Mouse (Mus musculus): ENCODE results near the gene Gabpb2.
"Not testable (repeated sequence)": the region's sequence is repeated elsewhere in the genome, so short reads cannot be mapped to it uniquely, and the experiment has no call there.

The Gabpb2 gene

DNA sequence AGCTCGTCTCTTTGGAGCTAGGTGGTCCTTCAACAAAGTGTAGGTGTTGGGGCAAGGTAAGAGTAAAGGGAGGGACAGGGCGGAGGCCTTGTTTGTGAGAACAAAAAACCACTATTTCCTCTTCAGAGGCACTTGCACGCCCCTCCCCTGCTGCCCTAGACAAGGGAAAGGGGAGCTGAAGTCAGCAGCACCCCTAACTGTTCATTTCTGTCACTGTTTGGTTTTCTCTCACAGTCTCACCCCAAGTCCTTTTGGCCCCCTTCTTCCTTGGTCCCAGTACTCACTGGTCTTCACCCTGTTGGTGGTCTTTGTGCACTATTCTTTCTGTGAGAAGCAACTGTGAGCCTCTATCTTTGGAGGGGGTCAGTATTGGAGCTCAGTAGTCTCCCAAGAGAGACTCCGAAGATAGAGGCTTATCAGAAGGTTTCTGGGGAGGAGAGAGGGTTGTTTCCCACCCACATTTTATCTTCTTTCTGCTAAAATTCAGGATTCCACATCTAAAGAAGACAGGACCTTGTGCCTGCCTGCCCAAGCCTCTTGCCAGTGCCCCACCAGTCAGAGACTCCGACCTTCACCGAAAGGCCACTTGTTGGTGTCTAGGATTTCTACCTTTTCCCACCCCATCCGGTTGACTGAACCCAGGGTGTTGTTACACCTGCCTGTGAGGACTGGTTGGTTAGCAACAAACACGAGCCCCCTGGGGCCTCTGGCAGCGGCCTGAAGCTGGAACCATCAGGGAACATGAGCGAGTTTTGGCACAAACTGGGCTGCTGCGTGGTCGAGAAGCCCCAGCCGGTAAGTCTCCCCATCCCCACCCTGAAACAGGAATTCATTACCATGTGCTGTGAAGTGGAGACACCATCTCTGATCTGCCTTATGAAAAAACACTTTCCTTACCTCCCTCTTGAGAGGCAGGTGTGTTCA is 13.8 kb upstream of the Gabpb2 start, which contains the start of gene Mllt11:
Mllt11 (minus strand) TSS at position 874 of the 924 bp plus-strand sequence.
- in situ Hi-C loops (cut with MboI): no loop called here

DNA sequence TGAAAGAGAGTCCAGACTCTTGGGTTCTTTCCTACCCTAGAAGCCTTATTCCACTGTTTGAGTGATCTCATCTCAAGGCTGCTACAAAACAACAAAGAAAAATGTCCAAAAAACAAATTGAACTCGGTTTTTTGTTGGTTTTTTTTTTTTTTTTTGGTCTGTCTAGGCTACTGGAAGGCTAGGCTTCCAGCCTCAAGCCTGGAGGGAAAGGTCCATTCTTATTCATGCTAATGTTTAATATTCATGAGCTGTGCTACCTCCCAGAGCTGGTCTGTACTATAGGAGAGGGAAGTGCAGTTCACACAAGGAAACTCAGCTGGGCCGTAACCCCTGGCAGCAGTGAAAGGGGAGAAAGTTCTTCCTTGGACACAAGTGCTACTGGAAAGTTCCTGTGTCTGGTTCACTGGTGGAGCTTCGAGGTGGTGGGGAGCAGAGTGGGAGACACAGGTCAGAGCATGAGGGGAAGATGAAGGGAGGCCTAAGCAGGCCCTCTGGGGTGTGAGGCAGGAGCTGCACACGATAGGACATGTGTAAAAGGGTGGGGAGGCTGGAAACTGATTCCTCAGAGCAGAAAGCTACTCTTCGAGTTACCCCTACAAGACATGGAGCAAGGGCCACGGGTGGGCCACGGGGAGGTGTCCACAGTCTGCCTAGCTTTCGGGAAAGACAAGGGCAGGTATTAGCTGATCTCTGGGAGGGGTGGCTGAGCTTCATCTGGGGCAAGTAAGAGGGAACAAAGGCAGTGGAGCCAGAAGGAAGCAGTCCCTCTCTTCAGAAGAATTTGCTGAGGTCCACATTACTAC is 13.0 kb upstream of the Gabpb2 start:
- in situ Hi-C loops (cut with MboI): no loop called here

DNA sequence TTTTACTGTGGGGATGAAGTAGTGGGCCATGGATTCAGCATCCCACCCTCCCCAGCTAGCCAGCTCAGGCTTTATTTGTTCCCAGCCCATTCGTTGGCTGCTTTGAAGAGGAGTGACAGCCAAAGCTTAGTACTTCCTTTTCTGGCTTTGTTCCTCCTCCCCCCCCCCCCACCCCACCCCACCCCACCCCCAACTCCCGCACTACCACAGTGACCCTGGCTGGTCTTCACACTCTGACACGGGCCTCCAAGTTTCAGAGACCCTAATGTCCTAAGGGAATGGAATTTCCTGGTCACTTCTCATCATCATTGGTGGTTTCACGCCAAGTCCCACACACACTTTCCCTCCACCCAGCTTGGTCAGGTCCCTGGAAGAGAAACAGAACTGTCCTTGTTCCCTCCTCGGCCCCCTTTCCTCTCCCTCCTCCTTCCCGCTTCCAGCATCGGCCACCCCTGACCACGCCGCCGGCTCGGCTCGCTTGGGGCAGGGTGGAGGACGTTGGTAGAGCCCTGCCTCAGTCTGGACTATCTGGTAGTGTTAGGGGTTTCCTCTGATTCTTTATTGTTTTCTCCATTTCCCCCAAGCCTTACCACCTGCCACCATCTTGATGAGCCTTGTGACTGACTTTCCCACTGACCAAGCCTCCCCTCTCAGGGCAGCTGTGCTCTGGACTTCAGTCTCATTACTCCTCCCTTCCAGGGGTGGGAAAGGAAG is 12.2 kb upstream of the Gabpb2 start:
- in situ Hi-C loops (cut with MboI): no loop called here

DNA sequence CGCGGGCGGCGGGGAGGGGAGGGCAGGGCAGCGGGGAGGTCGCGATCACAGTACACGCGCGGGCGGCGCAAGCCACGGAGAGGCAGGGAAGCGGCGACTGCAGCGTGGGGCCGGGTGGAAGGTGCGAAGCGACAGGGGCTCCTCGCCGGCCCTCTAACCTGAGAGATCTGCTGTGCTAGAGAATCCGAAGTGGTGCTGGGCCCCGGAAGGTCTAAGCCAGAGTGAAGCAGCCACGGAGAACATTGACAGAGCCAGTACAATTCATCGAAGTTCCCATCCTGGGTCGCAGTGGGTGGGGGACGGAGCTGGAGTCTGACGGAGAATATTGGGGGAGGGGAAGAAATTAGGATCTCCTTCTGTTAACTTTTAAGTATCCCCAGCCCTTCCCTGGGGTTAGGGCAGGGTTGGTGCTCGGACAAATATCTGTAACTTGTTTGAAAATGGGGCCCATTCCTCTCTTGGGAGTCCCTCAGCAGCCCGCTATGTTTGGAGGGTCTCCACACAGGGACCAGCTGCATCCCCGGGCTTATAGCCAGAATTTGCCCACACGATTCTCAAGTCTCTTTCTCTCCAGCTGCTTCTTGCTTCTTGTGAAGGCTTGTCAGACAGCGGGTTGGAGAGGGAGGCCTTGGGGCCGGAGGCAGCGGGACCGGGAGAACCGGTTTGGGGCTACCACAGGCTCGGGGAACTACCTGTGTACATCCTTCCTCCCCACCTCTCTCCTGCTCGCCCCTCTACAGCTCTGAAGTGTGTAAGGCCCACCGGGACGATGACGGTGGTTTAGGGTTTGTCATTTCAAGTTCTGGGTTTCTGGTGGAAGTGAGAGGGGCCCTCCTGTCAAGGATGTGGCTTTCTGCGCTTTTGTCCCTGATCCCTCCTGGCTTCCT is 11.4 kb upstream of the Gabpb2 start:
- in situ Hi-C loops (cut with MboI): no loop called here

DNA sequence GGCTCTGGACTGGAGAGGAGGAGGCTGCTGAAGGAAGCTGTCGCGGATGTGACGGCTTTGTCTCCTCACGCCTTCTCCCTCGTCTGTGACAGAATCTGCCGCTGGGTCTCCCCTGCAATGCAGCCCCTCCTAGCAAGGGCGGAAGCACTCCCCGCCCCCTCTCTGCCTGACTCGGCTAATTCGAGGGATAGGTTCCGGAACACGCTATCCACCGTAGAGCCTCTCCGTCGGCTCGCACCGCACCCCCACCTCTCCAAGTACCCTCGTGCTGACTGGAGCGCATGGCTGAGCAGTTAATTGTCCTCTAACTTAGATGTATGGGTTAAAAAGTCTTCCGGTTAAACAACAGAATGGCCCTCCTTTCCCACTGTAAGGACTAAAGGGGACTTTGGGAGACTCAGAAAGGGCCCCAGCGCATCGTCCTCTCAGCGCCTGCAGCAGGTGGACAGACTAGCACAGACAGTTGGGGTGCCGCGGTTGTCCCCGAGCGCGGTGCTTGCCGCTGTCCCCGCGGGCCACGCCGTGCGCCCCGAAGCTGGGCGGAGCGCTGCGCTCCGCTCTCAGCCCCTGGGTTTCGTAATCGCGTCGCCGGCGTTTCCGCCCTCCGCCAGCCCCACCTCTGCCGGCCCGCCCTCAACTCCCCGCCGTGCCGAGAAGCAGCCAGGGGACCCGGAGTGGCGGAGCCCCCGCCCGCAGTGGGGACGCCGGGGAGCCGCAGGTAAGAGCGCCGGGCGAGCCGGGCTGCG is 10.6 kb upstream of the Gabpb2 start, which contains the start of gene Cdc42se1:
Cdc42se1 (plus strand) TSS at position 585 of the 746 bp plus-strand sequence.
- in situ Hi-C loops (cut with MboI): no loop called here

DNA sequence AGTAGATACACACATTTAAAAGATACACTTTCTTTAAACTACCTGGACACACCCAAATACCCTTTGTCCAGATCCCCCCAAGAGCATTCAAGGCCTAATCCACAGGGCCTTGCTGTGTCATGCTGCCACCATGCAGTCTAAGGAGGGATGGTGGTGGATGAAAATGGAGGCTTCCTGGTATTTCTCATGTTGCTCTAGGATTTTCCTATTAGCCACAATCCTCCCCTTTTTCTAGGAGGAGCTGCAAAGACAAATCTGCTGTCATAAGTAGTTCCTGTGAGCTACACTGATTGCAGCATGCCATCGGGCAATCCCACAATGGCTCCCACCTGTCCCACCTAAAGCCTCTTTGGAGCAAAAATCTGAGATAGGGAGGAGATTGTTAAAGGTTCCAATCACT is 9.5 kb upstream of the Gabpb2 start:
- in situ Hi-C loops (cut with MboI): no loop called here

DNA sequence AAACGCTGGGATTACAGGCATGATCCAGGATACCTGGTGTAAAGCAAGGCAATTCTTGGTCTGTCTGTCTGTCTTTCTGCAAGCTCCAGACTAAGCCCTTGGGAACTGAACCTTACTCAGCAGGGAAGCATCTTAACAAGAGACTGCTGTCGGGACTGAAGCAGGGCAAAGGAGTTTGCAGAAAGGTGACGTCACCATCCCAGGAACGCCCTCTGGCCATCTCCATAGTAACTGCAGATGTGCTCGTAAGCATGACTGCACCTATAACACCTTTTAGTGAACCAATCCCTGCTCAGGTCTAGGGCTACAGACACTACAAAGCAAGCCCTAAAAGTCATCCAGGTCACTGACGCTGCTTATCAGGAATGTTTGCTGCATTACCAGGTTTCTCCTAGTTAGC is 6.6 kb upstream of the Gabpb2 start:
- in situ Hi-C loops (cut with MboI): no loop called here

DNA sequence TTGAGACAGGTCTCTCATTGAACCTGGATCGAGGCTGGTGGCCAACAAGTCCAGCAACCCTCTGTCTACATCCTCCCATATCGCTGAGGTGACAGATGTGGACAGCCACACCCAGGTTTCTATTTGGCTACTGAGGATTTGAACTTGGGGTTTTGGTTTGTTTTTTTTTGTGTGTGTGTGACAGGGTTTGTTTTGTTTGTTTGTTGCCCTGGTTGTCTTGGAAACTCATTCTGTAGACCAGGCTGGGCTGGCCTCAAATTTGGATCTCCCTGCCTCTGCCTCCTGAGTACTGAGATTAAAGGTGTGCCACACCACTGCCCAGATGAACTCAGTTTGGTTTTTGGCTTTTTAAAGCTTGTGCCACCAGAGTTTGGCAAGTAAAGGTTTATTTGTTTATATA is 5.3 kb upstream of the Gabpb2 start:
- in situ Hi-C loops (cut with MboI): no loop called here

DNA sequence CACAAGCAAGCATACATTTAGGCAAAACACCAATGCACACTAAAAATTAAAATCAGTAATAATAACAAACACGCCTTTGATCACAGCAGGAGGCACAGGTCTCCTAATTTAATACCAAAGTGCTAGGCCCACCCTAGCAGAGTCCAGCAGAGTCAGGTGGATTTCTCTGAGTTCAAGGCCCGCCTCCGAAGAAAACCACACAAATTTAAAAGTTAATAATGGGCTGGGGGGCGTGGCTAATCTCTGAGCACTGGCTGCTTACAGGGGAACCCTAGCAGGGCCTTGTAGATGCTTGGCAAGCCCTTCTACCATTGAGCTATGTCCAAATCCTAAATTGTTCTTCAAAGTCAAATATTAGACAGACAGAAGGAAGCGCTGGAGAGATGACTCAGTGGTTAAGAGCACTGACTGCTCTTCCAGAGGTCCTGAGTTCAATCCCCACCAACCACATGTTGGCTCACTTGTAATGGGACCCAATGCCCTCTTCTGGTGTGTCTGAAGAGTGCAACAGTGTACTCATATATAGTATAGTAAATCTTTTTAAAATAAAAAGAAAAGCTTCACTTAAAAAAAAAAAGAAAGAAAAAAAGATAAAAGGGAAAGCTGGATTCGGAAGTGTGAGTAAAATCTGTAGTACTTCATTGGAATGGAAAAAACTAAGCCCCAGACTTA is 886 bp upstream of the Gabpb2 start:
- in situ Hi-C loops (cut with MboI): loop anchor here (5.0 kb wide), 1 partner anchor 44 kb away; no protein-coding TSS in a partner anchor

DNA sequence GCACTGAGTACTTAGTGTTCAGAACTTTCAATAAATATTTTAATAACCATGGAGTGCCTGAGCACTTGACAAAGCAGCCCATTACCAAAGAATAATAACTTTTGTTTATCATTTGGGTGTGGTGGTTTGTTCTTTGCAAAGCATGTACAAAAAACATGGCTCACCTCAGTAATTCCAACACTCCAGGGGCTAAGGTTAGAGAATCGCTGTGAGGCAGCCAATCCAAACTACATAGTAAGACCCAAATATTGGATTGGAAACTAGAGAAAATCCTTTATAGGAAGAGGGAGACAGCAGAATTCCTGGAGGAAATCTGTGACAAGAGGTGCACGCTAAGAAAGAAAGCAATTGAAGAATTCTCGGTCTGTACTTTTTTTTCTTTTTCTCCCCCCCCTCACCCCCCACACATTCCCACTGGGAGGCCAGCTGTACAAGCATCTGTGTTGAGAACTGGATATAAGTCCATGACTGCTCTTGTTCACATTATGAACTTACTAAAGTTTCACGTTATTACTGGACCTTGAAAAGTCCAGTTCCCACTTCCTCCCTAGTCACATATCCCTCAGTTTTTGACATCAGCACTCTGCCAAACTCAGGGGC is 961 bp downstream of the Gabpb2 start:
- in situ Hi-C loops (cut with MboI): loop anchor here (5.0 kb wide), 1 partner anchor 46 kb away; no protein-coding TSS in a partner anchor

DNA sequence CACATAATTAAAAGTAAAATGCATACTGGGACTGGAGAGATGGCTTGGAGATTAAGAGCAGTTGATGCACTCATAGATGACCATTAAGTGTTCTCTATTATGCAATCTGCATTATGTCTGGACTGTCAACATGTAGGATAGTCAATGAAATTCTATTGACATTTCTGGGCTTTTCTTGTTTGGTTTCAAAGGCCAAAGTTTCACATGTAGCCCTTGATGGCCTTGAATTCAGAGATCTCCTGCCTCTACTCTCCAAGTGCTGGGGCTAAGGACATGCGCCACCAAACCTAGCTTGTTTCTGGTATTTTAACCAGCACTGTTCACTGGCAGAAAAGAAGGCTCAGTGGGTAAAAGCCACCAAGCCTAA is 4.1 kb downstream of the Gabpb2 start:
- in situ Hi-C loops (cut with MboI): no loop called here

DNA sequence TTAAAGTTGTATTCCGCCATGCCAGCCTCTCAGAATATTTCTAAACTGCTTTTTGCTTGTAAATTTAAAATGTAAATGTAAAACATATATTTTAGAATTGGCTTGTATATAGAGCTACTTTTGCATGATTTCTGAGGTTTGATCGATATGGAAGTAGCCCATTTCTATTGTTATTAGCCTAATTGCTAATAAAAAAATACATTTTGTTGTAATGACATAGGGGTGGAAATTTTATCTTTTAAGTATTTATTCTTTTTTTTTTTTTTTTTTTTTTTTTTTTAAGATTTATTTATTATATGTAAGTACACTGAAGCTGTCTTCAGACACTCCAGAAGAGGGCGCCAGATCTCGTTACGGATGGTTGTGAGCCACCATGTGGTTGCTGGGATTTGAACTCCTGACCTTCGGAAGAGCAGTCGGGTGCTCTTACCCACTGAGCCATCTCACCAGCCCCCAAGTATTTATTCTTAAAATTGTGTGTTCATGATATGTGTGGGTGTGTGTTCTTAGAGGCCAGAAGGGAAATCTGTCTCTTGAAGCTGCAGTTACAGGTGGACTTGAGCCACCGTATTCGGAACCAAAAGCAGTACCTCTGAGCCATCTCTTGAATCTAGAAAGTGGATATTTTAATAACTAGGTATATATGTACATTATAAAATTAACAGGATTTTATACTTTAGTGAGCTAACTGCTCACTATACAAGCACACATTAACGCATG is 4.7 kb downstream of the Gabpb2 start:
- in situ Hi-C loops (cut with MboI): not testable (repeated sequence)

DNA sequence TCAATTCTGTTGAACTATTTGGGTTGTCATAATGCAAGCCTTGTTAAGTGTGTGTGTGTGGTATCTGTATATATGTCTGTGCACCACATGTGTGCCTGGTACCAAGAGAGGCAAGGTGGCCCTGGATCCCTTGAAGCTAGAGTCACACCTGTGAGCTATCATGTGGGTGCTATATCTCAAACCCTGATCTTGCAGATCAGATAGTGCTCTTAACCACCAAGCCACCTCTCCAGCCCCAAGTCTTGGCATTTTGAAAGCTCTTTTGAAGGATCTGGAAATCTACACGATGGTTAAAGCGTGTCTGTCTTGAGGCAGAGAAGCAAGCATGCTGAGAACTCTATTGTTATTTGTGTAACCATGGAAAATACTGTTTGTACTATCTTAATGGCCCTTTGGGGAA is 7.1 kb downstream of the Gabpb2 start:
- in situ Hi-C loops (cut with MboI): no loop called here

DNA sequence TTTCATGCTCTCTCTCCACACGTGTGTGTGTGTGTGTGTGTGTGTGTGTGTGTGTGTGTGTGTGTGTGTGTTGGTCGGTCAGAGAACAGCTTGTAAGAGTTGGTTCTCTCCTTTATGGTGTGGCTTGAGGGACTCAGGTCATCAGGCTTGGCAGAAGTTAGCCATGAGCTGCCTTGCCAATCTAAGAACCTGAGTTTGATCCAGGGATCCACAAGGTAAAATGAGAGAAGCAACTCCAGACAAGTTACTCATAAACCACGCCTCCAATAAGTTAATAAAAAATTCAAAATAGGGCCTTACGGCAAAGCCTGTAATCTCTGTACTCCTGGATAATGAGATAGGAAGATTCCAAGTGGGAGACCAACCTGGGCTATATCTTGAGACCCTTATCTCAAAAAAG is 9.4 kb downstream of the Gabpb2 start:
- in situ Hi-C loops (cut with MboI): no loop called here

DNA sequence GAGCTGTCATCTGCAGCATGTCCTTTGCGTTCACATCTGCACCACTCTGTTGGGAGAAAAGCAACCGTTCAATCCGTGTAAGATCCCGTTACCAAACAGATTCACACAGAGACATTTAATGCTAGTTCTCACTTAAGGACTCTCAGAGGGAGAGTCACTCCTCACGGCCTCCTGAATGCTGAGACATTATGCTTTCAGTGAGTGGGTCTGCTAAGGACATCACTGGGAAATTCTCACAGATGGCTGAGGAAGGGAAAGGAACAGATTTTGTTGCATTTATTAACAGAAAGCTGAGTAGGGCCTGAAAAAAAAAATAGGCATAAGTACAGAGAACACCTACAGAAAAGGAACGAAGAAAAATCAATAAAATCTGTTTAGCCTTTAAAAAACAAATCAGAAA is 13.8 kb downstream of the Gabpb2 start:
- in situ Hi-C loops (cut with MboI): no loop called here

DNA sequence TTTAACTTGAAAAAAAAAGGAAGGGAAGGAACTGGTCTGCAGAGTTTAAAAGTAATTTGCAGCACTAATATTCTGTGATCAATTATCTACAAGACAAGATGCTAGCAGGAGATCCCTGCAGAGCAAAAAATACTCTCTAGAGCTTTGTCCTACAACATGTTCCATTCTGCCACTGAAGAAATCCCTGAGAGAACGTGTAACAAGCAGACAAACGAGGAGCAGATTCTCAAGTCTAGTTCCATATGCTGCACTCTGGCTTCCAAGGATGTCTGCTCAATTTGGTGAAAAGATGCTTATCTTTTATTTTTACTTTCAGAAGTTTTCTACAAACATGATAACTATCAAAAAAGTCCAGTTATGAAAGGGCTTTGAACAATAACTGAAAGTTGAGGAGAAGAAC is 17.2 kb downstream of the Gabpb2 start:
- in situ Hi-C loops (cut with MboI): no loop called here

DNA sequence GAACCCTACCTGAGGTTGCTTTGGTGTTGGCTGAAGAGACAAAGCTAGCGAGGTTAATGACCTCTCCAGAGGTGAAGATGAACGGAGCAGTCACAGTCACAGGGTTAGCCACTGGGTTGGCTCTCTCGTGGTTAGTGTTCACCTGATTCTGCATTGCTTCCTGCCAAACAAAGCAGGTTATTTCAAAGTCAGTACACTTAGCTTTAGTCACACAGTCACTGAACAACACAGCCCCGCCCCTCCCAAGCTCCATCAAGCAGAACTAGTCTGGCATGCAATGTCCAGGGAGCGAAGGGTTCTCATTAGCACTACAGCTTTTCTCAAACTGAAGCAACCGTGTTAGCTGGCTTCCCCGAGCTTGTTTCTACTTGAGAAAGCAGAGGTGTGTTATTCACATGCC is 17.6 kb downstream of the Gabpb2 start:
- in situ Hi-C loops (cut with MboI): no loop called here

DNA sequence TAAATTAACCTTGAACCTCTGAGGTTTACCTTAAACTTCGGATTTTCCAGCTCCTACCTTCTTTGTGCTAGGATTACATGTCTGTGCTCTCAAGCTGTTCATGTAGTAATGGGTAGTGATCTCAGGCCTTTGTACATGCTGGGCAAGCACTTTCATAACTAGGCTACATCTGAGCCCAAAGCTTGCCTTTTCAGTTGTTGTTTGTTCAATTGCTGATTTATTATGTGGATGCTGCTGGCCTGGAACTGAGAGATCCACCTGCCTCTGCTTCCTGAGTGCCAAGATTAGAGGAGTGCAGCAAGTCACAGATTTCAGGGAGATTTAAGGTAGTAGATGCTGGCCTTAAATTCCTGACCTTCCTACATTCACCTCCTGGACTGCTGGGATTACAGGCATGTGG is 18.6 kb downstream of the Gabpb2 start:
- in situ Hi-C loops (cut with MboI): no loop called here

DNA sequence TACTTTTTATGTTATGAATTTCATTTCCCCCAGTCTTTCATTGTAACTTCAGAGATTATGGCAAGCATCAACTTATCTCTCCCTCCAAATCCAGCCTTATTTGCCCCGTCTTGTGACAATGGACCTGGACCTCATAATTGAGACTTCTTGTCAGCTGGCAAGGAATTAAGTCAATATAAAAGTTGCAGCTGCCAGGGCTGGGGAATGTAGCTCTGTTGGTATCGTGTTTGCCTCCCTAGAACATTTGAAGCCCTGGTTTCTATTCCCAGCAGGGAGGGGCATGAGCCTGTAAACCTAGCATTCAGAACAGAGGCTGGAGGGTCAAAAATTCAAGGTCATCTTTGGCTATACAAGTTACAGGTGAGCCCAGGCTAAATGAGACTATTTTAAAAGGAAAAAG is 21.9 kb downstream of the Gabpb2 start:
- in situ Hi-C loops (cut with MboI): no loop called here
